Mouse (Mus musculus): ENCODE results near the gene Pacsin2. TPM values are rescaled to one million over a fixed set of nuclear protein-coding genes. Genes with fewer than 3 reads are reported as not detected.

Gene Pacsin2
- polyA plus RNA-seq, 1 experiment from 2014 or later: 24.3 TPM

GRCm38 (mm10) chr15:83425794-83426193 is 38.6 kb downstream of the Pacsin2 start:
- Histone ChIP-seq H3K4me2 (ENCODE audit: low read depth, low read length) (no peak overlapping the region), H3K4me3 (ENCODE audit: low read depth, low read length) (no peak overlapping the region), H3K4me1 (ENCODE audit: insufficient read depth) (peaks cover 57% of the 10 kb centered on the region), H3K27ac (ENCODE audit: low read depth) (peak overlapping the region; percentile 11), H3K9ac (replicated peaks) (no peak overlapping the region; the same call in 1 of the 2 replicates), H3K9me3 (ENCODE audit: low read length) (no peaks in the 10 kb centered on the region), H3K27me3 (ENCODE audit: insufficient read depth, low read length) (no peaks in the 10 kb centered on the region), H3K36me3 (replicated peaks; ENCODE audit: insufficient read depth, low read length) (no peaks in the 10 kb centered on the region)
- WGBS (ENCODE audit: insufficient replicate concordance): 34% methylated on average over 5 of the region's 5 CpGs
- no peak for ATAC-seq
- TF ChIP-seq CTCF (IDR thresholded peaks at IDR 0.05; ENCODE audit: low read depth) (no peak), EP300 (IDR thresholded peaks at IDR 0.05; ENCODE audit: low read depth) (no peak)
- no peak for DNase-seq

GRCm38 (mm10) chr15:83425277-83425676 is 39.1 kb downstream of the Pacsin2 start:
- DNase-seq: no peak
- TF ChIP-seq EP300 (IDR thresholded peaks at IDR 0.05; ENCODE audit: low read depth) (peak; percentile 87), CTCF (IDR thresholded peaks at IDR 0.05; ENCODE audit: low read depth) (no peak)
- no peak overlapping the region for H3K4me3 ChIP-seq (ENCODE audit: low read depth, low read length)
- H3K4me2 ChIP-seq (ENCODE audit: low read depth, low read length): no peak overlapping the region
- no peaks in the 10 kb centered on the region for H3K36me3 ChIP-seq (replicated peaks; ENCODE audit: insufficient read depth, low read length)
- peak; percentile 6; the same call in 1 of the 2 replicates for ATAC-seq
- no peak overlapping the region for H3K9ac ChIP-seq (replicated peaks)
- no peaks in the 10 kb centered on the region for H3K9me3 ChIP-seq (ENCODE audit: low read length)
- H3K27ac ChIP-seq (ENCODE audit: low read depth): peak overlapping the region; percentile 11; the same call in 1 of the 2 replicates
- H3K27me3 ChIP-seq (ENCODE audit: insufficient read depth, low read length): no peaks in the 10 kb centered on the region
- peaks cover 53% of the 10 kb centered on the region for H3K4me1 ChIP-seq (ENCODE audit: insufficient read depth)
- WGBS (ENCODE audit: insufficient replicate concordance): 54% methylated on average over 4 of the region's 4 CpGs

- H3K36me3 ChIP-seq (replicated peaks; ENCODE audit: insufficient read depth, low read length): no peaks in the 10 kb centered on the region
- TF ChIP-seq EP300 (IDR thresholded peaks at IDR 0.05; ENCODE audit: low read depth) (peak; percentile 80), CTCF (IDR thresholded peaks at IDR 0.05; ENCODE audit: low read depth) (peak; percentile 66)
- H3K4me3 ChIP-seq (ENCODE audit: low read depth, low read length): no peak overlapping the region
- 54% methylated on average over 5 of the region's 5 CpGs for WGBS (ENCODE audit: insufficient replicate concordance)
- H3K9ac ChIP-seq (replicated peaks): no peak overlapping the region; the same call in 1 of the 2 replicates
- DNase-seq (peak; percentile 48), ATAC-seq (peak; percentile 74)
- peak overlapping the region; percentile 64 for H3K4me2 ChIP-seq (ENCODE audit: low read depth, low read length)
- peaks cover 53% of the 10 kb centered on the region for H3K4me1 ChIP-seq (ENCODE audit: insufficient read depth)
- peak overlapping the region; percentile 78 for H3K27ac ChIP-seq (ENCODE audit: low read depth)
- no peaks in the 10 kb centered on the region for H3K27me3 ChIP-seq (ENCODE audit: insufficient read depth, low read length)
- H3K9me3 ChIP-seq (ENCODE audit: low read length): no peaks in the 10 kb centered on the region
These were observed 40.6 kb downstream of the Pacsin2 start for GRCm38 (mm10) chr15:83423589-83424384.

GRCm38 (mm10) chr15:83422299-83422981 is 42.0 kb downstream of the Pacsin2 start:
- peak overlapping the region; percentile 64 for H3K4me2 ChIP-seq (ENCODE audit: low read depth, low read length)
- TF ChIP-seq CTCF (IDR thresholded peaks at IDR 0.05; ENCODE audit: low read depth) (no peak), EP300 (IDR thresholded peaks at IDR 0.05; ENCODE audit: low read depth) (peak; percentile 62; the same call in 1 of the 2 replicates)
- ATAC-seq: peak; percentile 86
- H3K9me3 ChIP-seq (ENCODE audit: low read length): no peaks in the 10 kb centered on the region
- DNase-seq: peak; percentile 40
- no peaks in the 10 kb centered on the region for H3K36me3 ChIP-seq (replicated peaks; ENCODE audit: insufficient read depth, low read length)
- H3K4me3 ChIP-seq (ENCODE audit: low read depth, low read length): peak overlapping the region; percentile 17
- peak overlapping the region; percentile 78 for H3K27ac ChIP-seq (ENCODE audit: low read depth)
- peaks cover 66% of the 10 kb centered on the region for H3K4me1 ChIP-seq (ENCODE audit: insufficient read depth)
- WGBS (ENCODE audit: insufficient replicate concordance): 56% methylated on average over 15 of the region's 15 CpGs
- peak overlapping the region; percentile 52; the same call in 1 of the 2 replicates for H3K9ac ChIP-seq (replicated peaks)
- no peaks in the 10 kb centered on the region for H3K27me3 ChIP-seq (ENCODE audit: insufficient read depth, low read length)

- Histone ChIP-seq H3K9me3 (ENCODE audit: low read length) (no peaks in the 10 kb centered on the region), H3K4me2 (ENCODE audit: low read depth, low read length) (no peak overlapping the region), H3K36me3 (replicated peaks; ENCODE audit: insufficient read depth, low read length) (no peaks in the 10 kb centered on the region), H3K27me3 (ENCODE audit: insufficient read depth, low read length) (no peaks in the 10 kb centered on the region), H3K9ac (replicated peaks) (no peak overlapping the region), H3K27ac (ENCODE audit: low read depth) (peak overlapping the region; percentile 44; the same call in 1 of the 2 replicates), H3K4me1 (ENCODE audit: insufficient read depth) (peaks cover 51% of the 10 kb centered on the region), H3K4me3 (ENCODE audit: low read depth, low read length) (no peak overlapping the region)
- WGBS (ENCODE audit: insufficient replicate concordance): 38% methylated on average over 2 of the region's 2 CpGs
- DNase-seq (no peak), ATAC-seq (no peak)
- TF ChIP-seq CTCF (IDR thresholded peaks at IDR 0.05; ENCODE audit: low read depth) (no peak), EP300 (IDR thresholded peaks at IDR 0.05; ENCODE audit: low read depth) (no peak)
These were observed 44.8 kb downstream of the Pacsin2 start for GRCm38 (mm10) chr15:83419562-83419961.

DNA sequence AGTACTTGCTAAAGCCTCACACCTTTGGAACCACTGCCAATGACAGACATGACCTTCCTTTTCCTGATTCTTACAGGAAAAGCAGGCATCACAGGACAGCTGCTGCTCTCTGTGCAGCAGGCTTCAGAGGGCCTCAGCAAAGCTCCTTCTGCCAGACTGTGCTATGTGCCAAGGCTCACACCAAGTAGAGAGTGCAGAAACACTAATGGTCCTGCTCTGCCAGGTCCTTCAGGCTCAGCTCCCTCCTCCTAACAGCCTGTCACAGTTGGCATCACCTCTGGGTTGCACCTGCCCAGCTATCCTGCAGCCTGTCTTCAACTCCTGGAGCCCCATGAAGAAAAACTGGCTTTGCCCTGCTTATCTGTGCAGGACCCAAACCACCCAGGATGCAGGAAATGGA is 45.7 kb downstream of the Pacsin2 start:
- no peak for DNase-seq
- H3K36me3 ChIP-seq (replicated peaks; ENCODE audit: insufficient read depth, low read length): no peaks in the 10 kb centered on the region
- no peaks in the 10 kb centered on the region for H3K9me3 ChIP-seq (ENCODE audit: low read length)
- H3K4me1 ChIP-seq (ENCODE audit: insufficient read depth): peaks cover 43% of the 10 kb centered on the region
- H3K27me3 ChIP-seq (ENCODE audit: insufficient read depth, low read length): no peaks in the 10 kb centered on the region
- H3K4me2 ChIP-seq (ENCODE audit: low read depth, low read length): no peak overlapping the region
- TF ChIP-seq CTCF (IDR thresholded peaks at IDR 0.05; ENCODE audit: low read depth): no peak
- TF ChIP-seq EP300 (IDR thresholded peaks at IDR 0.05; ENCODE audit: low read depth): no peak
- H3K27ac ChIP-seq (ENCODE audit: low read depth): 0 out of 2 replicates have a peak overlapping the region, but pooled peaks have one; percentile 35
- no peak overlapping the region for H3K9ac ChIP-seq (replicated peaks)
- ATAC-seq: no peak
- H3K4me3 ChIP-seq (ENCODE audit: low read depth, low read length): no peak overlapping the region

All from liver, postnatal 0 days (tissue).